Mouse (Mus musculus) bone marrow, adult 2 months (tissue): Measurements from ENCODE around the gene Vmn2r22.

Source experiments
- CTCF ChIP-seq: fragments of 200-500 bp; IDR thresholded peaks from 2 replicates; pipeline ENCODE4 v1.5.1; 2011; ENCODE audit warnings: low read length, control low read depth; ENCODE audit not compliant: control insufficient read depth, insufficient read depth
- POLR2A ChIP-seq: fragments of 200-500 bp; IDR thresholded peaks from 2 replicates; pipeline ENCODE4 v1.6.1; 2011; ENCODE audit warnings: low read depth, mild to moderate bottlenecking, control low read depth, low read length, borderline replicate concordance; ENCODE audit not compliant: control insufficient read depth

DNA sequence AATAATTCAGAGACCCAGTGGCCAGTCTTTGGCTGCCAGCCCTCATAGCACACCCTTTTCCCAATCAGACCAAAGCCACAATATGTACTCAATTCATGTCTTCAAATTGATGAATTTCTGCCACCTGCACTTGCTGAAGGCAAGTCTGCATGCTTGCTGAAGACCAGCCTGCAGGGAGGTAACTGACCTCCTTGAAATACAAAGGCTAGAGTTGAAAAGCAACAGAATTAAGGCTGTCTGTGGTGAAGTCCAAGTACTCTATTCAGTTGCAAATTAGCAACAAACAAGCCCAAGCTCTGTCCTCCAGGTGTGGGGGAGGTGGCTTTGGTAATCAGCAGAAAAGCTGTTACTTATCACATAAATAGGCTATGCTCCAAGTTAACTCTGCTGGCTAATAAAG is 46.7 kb upstream of the Vmn2r22 start:
- TF ChIP-seq CTCF (no peak), POLR2A (no peak)
